Mouse (Mus musculus) forebrain, embryonic 15.5 days (tissue): ENCODE measurements around the gene Sepsecs. TPM values are rescaled to one million over a fixed set of nuclear protein-coding genes. Genes with fewer than 3 reads are reported as not detected.

Experiments used
- ATAC-seq: fragments of 200-750 bp; cut with Nextera tagmentation; replicated peaks from 2 replicates; pipeline ENCODE4 v1.8.0; 2017; ENCODE audit warnings: mild to moderate bottlenecking, moderate TSS enrichment, moderate library complexity
- H3K27ac ChIP-seq: fragments of 300-500 bp; sonication (generic); replicated peaks from 2 replicates; pipeline ENCODE4 v1.5.1; 2015; ENCODE audit warnings: mild to moderate bottlenecking, inconsistent platforms
- H3K27me3 ChIP-seq: fragments of 300-500 bp; sonication (generic); 2 replicates; pipeline ENCODE4 v1.6.1; 2015; ENCODE audit warnings: inconsistent platforms
- H3K36me3 ChIP-seq: fragments of 300-500 bp; sonication (generic); 2 replicates; pipeline ENCODE4 v1.6.1; 2015; ENCODE audit warnings: mild to moderate bottlenecking, inconsistent platforms
- H3K4me1 ChIP-seq: fragments of 300-500 bp; sonication (generic); 2 replicates; pipeline ENCODE4 v1.6.1; 2015; ENCODE audit warnings: inconsistent platforms
- H3K4me2 ChIP-seq: fragments of 300-500 bp; sonication (generic); replicated peaks from 2 replicates; pipeline ENCODE4 v1.6.1; 2015; ENCODE audit warnings: mild to moderate bottlenecking, inconsistent platforms
- H3K4me3 ChIP-seq: fragments of 300-500 bp; sonication (generic); 2 replicates; pipeline ENCODE4 v1.5.1; 2015; ENCODE audit warnings: mild to moderate bottlenecking, inconsistent platforms
- H3K9ac ChIP-seq: fragments of 300-500 bp; sonication (generic); replicated peaks from 2 replicates; pipeline ENCODE4 v1.6.1; 2015; ENCODE audit warnings: mild to moderate bottlenecking, inconsistent platforms
- H3K9me3 ChIP-seq: fragments of 300-500 bp; sonication (generic); 2 replicates; pipeline ENCODE4 v1.6.1; 2016; ENCODE audit warnings: inconsistent platforms
- WGBS: fragments of 180-500 bp; shearing (Covaris S2); methylation state at CpG from one replicate; pipeline ENCODE4 v1.1.7; 2015; ENCODE audit warnings: mixed read lengths; 5-methylcytosine and 5-hydroxymethylcytosine counted together
- polyA plus RNA-seq: library from polyadenylated mRNA; unstranded; fragments of >200 nt; fragmentation: Nextera tagmentation; extraction: Ambion mirVana; gene quantifications from 2 replicates; pipeline ENCODE4 v1.2.1, GENCODE M21; 2015

The Sepsecs gene
- polyA plus RNA-seq, 1 experiment from 2014 or later = 8.2 TPM

- Histone ChIP-seq H3K36me3 (peaks cover 16% of the 10 kb centered on the region), H3K27ac (no peak overlapping the region), H3K4me1 (no peaks in the 10 kb centered on the region), H3K9me3 (no peaks in the 10 kb centered on the region), H3K4me2 (no peak overlapping the region), H3K27me3 (no peaks in the 10 kb centered on the region), H3K9ac (no peak overlapping the region), H3K4me3 (no peak overlapping the region)
- no peak for ATAC-seq
- 91% methylated on average over 8 of the region's 8 CpGs for WGBS
These were observed 30.6 kb downstream of the Sepsecs start for GRCm38 (mm10) chr5:52638916-52639315.

GRCm38 (mm10) chr5:52638006-52638405 lies 31.5 kb downstream of the Sepsecs start:
- no peaks in the 10 kb centered on the region for H3K9me3 ChIP-seq
- 88% methylated on average over 7 of the region's 7 CpGs for WGBS
- no peak overlapping the region for H3K27ac ChIP-seq
- H3K9ac ChIP-seq = no peak overlapping the region
- H3K27me3 ChIP-seq = no peaks in the 10 kb centered on the region
- H3K36me3 ChIP-seq = peaks cover 8% of the 10 kb centered on the region
- no peak for ATAC-seq
- no peak overlapping the region for H3K4me2 ChIP-seq
- no peaks in the 10 kb centered on the region for H3K4me1 ChIP-seq
- H3K4me3 ChIP-seq = no peak overlapping the region

- H3K4me3 ChIP-seq = no peak overlapping the region
- H3K9me3 ChIP-seq = no peaks in the 10 kb centered on the region
- H3K4me2 ChIP-seq = no peak overlapping the region
- no peak overlapping the region for H3K9ac ChIP-seq
- no peaks in the 10 kb centered on the region for H3K4me1 ChIP-seq
- H3K27me3 ChIP-seq = no peaks in the 10 kb centered on the region
- H3K36me3 ChIP-seq = no peaks in the 10 kb centered on the region
- no peak overlapping the region for H3K27ac ChIP-seq
- ATAC-seq = no peak
- 95% methylated on average over 6 of the region's 6 CpGs for WGBS
These were observed 32.6 kb downstream of the Sepsecs start for GRCm38 (mm10) chr5:52636923-52637322.

- Histone ChIP-seq H3K27me3 (no peaks in the 10 kb centered on the region), H3K4me3 (no peak overlapping the region), H3K36me3 (no peaks in the 10 kb centered on the region), H3K9ac (no peak overlapping the region), H3K27ac (no peak overlapping the region), H3K4me2 (no peak overlapping the region), H3K9me3 (no peaks in the 10 kb centered on the region), H3K4me1 (no peaks in the 10 kb centered on the region)
- ATAC-seq = no peak
- 87% methylated on average over 11 of the region's 11 CpGs for WGBS
These were observed 33.3 kb downstream of the Sepsecs start for GRCm38 (mm10) chr5:52636025-52636755.

GRCm38 (mm10) chr5:52634017-52634416 lies 35.5 kb downstream of the Sepsecs start:
- Histone ChIP-seq H3K4me1 (no peaks in the 10 kb centered on the region), H3K27me3 (no peaks in the 10 kb centered on the region), H3K4me2 (no peak overlapping the region), H3K4me3 (no peak overlapping the region), H3K27ac (no peak overlapping the region), H3K9ac (no peak overlapping the region), H3K36me3 (no peaks in the 10 kb centered on the region), H3K9me3 (no peaks in the 10 kb centered on the region)
- WGBS = 17% methylated on average over 8 of the region's 8 CpGs
- peak; percentile 74 for ATAC-seq

GRCm38 (mm10) chr5:52630541-52630940 lies 39.0 kb downstream of the Sepsecs start:
- WGBS = 95% methylated on average over 1 of the region's 1 CpGs
- ATAC-seq = no peak
- Histone ChIP-seq H3K9me3 (no peaks in the 10 kb centered on the region), H3K27ac (no peak overlapping the region), H3K36me3 (no peaks in the 10 kb centered on the region), H3K27me3 (no peaks in the 10 kb centered on the region), H3K4me2 (no peak overlapping the region), H3K4me3 (no peak overlapping the region), H3K9ac (no peak overlapping the region), H3K4me1 (peaks cover 8% of the 10 kb centered on the region)

GRCm38 (mm10) chr5:52629214-52629613 lies 40.3 kb downstream of the Sepsecs start:
- Histone ChIP-seq H3K36me3 (no peaks in the 10 kb centered on the region), H3K4me1 (peaks cover 8% of the 10 kb centered on the region), H3K4me3 (no peak overlapping the region), H3K9ac (no peak overlapping the region), H3K9me3 (no peaks in the 10 kb centered on the region), H3K27me3 (no peaks in the 10 kb centered on the region), H3K4me2 (no peak overlapping the region), H3K27ac (no peak overlapping the region)
- ATAC-seq = no peak
- WGBS = 80% methylated on average over 6 of the region's 6 CpGs

- Histone ChIP-seq H3K36me3 (no peaks in the 10 kb centered on the region), H3K4me1 (peaks cover 8% of the 10 kb centered on the region), H3K9ac (no peak overlapping the region), H3K9me3 (no peaks in the 10 kb centered on the region), H3K4me3 (no peak overlapping the region), H3K27me3 (no peaks in the 10 kb centered on the region), H3K4me2 (no peak overlapping the region), H3K27ac (no peak overlapping the region)
- ATAC-seq = no peak
- 85% methylated on average over 3 of the region's 3 CpGs for WGBS
These were observed 40.7 kb downstream of the Sepsecs start for GRCm38 (mm10) chr5:52628783-52629182.

GRCm38 (mm10) chr5:52627713-52628112 lies 41.8 kb downstream of the Sepsecs start:
- Histone ChIP-seq H3K9ac (no peak overlapping the region), H3K4me2 (no peak overlapping the region), H3K9me3 (no peaks in the 10 kb centered on the region), H3K36me3 (no peaks in the 10 kb centered on the region), H3K4me3 (no peak overlapping the region), H3K27me3 (no peaks in the 10 kb centered on the region), H3K27ac (no peak overlapping the region), H3K4me1 (peaks cover 8% of the 10 kb centered on the region)
- WGBS = 92% methylated on average over 8 of the region's 8 CpGs
- ATAC-seq = no peak

- ATAC-seq = peak; percentile 24; the same call in 1 of the 2 replicates
- peaks cover 8% of the 10 kb centered on the region for H3K4me1 ChIP-seq
- no peaks in the 10 kb centered on the region for H3K36me3 ChIP-seq
- H3K27ac ChIP-seq = peak overlapping the region; percentile 45; the same call in 1 of the 2 replicates
- no peak overlapping the region for H3K4me3 ChIP-seq
- 36% methylated on average over 8 of the region's 8 CpGs for WGBS
- no peaks in the 10 kb centered on the region for H3K27me3 ChIP-seq
- no peak overlapping the region for H3K9ac ChIP-seq
- peak overlapping the region; percentile 1; the same call in 1 of the 2 replicates for H3K4me2 ChIP-seq
- no peaks in the 10 kb centered on the region for H3K9me3 ChIP-seq
These were observed 43.4 kb downstream of the Sepsecs start for GRCm38 (mm10) chr5:52626092-52626491.

- 89% methylated on average over 1 of the region's 1 CpGs for WGBS
- no peak overlapping the region for H3K4me2 ChIP-seq
These were observed 44.6 kb downstream of the Sepsecs start for GRCm38 (mm10) chr5:52624956-52625355.

GRCm38 (mm10) chr5:52623099-52623498 lies 46.4 kb downstream of the Sepsecs start:
- WGBS = 82% methylated on average over 2 of the region's 2 CpGs
- H3K4me2 ChIP-seq = no peak overlapping the region
- peaks cover 17% of the 10 kb centered on the region for H3K4me1 ChIP-seq
- H3K9me3 ChIP-seq = no peaks in the 10 kb centered on the region
- no peaks in the 10 kb centered on the region for H3K27me3 ChIP-seq
- H3K27ac ChIP-seq = no peak overlapping the region
- no peak overlapping the region for H3K9ac ChIP-seq
- ATAC-seq = no peak
- no peaks in the 10 kb centered on the region for H3K36me3 ChIP-seq
- no peak overlapping the region for H3K4me3 ChIP-seq

More at GRCm38 (mm10) chr5:52624956-52625355, 44.6 kb downstream of the Sepsecs start:
- Histone ChIP-seq H3K4me1 (peaks cover 8% of the 10 kb centered on the region), H3K4me3 (no peak overlapping the region), H3K9me3 (no peaks in the 10 kb centered on the region), H3K27me3 (no peaks in the 10 kb centered on the region), H3K36me3 (no peaks in the 10 kb centered on the region), H3K27ac (no peak overlapping the region), H3K9ac (no peak overlapping the region)
- no peak for ATAC-seq
